ENCODE assay signal across 27 mouse cellular contexts in genomic region chr19:52904182-52904581, GRCm38 (mm10).
DNase-seq lines count a peak whose midpoint lies in the region; ATAC-seq and TF ChIP-seq lines count a peak whose summit lies in the region.
"Had no signal": no experiment of that assay in that cellular context is flagged by ENCODE, and none has a peak within 500 bp of the region (broad histone marks: within the 10 kb centered on the region; RNA-seq: fewer than 3 reads in every experiment).

No protein-coding gene starts in this region.

- H3K27me3 ChIP-seq in forebrain, postnatal 0 days (ENCODE audit: insufficient read depth, low read length) = no peaks in the 10 kb centered on the region; the same call in 1 of the 2 replicates
- H3K27me3 ChIP-seq in forebrain, embryonic 12.5 days = no peaks in the 10 kb centered on the region
- H3K27me3 ChIP-seq in limb, embryonic 11.5 days (ENCODE audit: control insufficient read depth, insufficient read depth, low read length) = no peaks in the 10 kb centered on the region
- H3K27me3 ChIP-seq in limb, embryonic 10.5 days (ENCODE audit: low read depth, poor library complexity, severe bottlenecking) = no peaks in the 10 kb centered on the region
- H3K27me3 ChIP-seq: embryonic facial prominence, embryonic 12.5 days; heart, embryonic 12.5 days; limb, embryonic 12.5 days; liver, embryonic 15.5 days; neural tube, embryonic 15.5 days; stomach, embryonic 15.5 days had no signal

- no peaks in the 10 kb centered on the region for H3K36me3 ChIP-seq in forebrain, postnatal 0 days (ENCODE audit: insufficient read depth)
- H3K36me3 ChIP-seq in forebrain, embryonic 12.5 days (replicated peaks) = no peaks in the 10 kb centered on the region
- H3K36me3 ChIP-seq in limb, embryonic 11.5 days (ENCODE audit: control insufficient read depth, insufficient read depth, low read length) = no peaks in the 10 kb centered on the region
- no peaks in the 10 kb centered on the region for H3K36me3 ChIP-seq in limb, embryonic 10.5 days
- H3K36me3 ChIP-seq in ES-E14 (ENCODE audit: control insufficient read depth, insufficient read depth, low read length, poor library complexity, severe bottlenecking) = no peaks in the 10 kb centered on the region
- H3K36me3 ChIP-seq: embryonic facial prominence, embryonic 12.5 days; heart, embryonic 12.5 days; limb, embryonic 12.5 days; liver, embryonic 15.5 days; neural tube, embryonic 15.5 days; stomach, embryonic 15.5 days had no signal

- no peak for DNase-seq in forebrain, postnatal 0 days
- DNase-seq in limb, embryonic 11.5 days (ENCODE audit: low spot score) = peak; percentile 19
- DNase-seq in limb, embryonic 10.5 days (ENCODE audit: low spot score) = no peak
- no peak for DNase-seq in ES-E14 (ENCODE audit: low read depth, low spot score)
- DNase-seq in brain, embryonic 14.5 days (ENCODE audit: low read depth) = no peak
- no peak for DNase-seq in heart, adult 9 months (ENCODE audit: low spot score in 2 of 2)
- DNase-seq in spleen, postnatal 36 days (ENCODE audit: low spot score in 2 of 2) = no peak
- DNase-seq: cerebellum, adult 9-11 months; gastrocnemius, postnatal 36 days; heart, postnatal 14 days; kidney, adult 11 months; lung, postnatal 14 days; midbrain, embryonic 14.5 days; spleen, adult 18-20 months; thymus, postnatal 14 days had no signal

- no peaks in the 10 kb centered on the region for H3K4me1 ChIP-seq in forebrain, postnatal 0 days (ENCODE audit: insufficient read depth)
- H3K4me1 ChIP-seq in forebrain, embryonic 12.5 days = no peaks in the 10 kb centered on the region
- H3K4me1 ChIP-seq in limb, embryonic 11.5 days (ENCODE audit: control insufficient read depth, insufficient read depth, low read length) = no peaks in the 10 kb centered on the region
- no peaks in the 10 kb centered on the region for H3K4me1 ChIP-seq in limb, embryonic 10.5 days
- no peaks in the 10 kb centered on the region for H3K4me1 ChIP-seq in ES-E14 (ENCODE audit: control insufficient read depth in 2 of 2, insufficient read depth in 2 of 2, low read length in 2 of 2, poor library complexity in 1 of 2)
- H3K4me1 ChIP-seq: embryonic facial prominence, embryonic 12.5 days; heart, embryonic 12.5 days; limb, embryonic 12.5 days; liver, embryonic 15.5 days; neural tube, embryonic 15.5 days; stomach, embryonic 15.5 days had no signal

- ATAC-seq in forebrain, postnatal 0 days = no peak
- ATAC-seq in forebrain, embryonic 12.5 days (ENCODE audit: low FRiP score) = no peak
- ATAC-seq in limb, embryonic 11.5 days (ENCODE audit: insufficient number of reproducible peaks, low FRiP score, low TSS enrichment, low read depth) = no peak
- ATAC-seq: CD4-positive, CD25-positive, alpha-beta regulatory T cell, adult 4 months; forebrain, embryonic 14.5 days had no signal

- H3K9me3 ChIP-seq in forebrain, postnatal 0 days (ENCODE audit: low read length) = no peaks in the 10 kb centered on the region
- H3K9me3 ChIP-seq in forebrain, embryonic 12.5 days = no peaks in the 10 kb centered on the region
- H3K9me3 ChIP-seq in limb, embryonic 11.5 days (ENCODE audit: control insufficient read depth, low read length) = no peaks in the 10 kb centered on the region
- H3K9me3 ChIP-seq in limb, embryonic 10.5 days (replicated peaks) = no peaks in the 10 kb centered on the region
- no peaks in the 10 kb centered on the region for H3K9me3 ChIP-seq in ES-E14 (ENCODE audit: control insufficient read depth, insufficient read depth, low read depth, low read length)
- H3K9me3 ChIP-seq: embryonic facial prominence, embryonic 12.5 days; limb, embryonic 12.5 days; liver, embryonic 15.5 days; neural tube, embryonic 15.5 days; stomach, embryonic 15.5 days had no signal

- no peak overlapping the region for H3K27ac ChIP-seq in forebrain, postnatal 0 days (ENCODE audit: low read depth, low read length)
- H3K27ac ChIP-seq in forebrain, embryonic 12.5 days = no peak overlapping the region
- no peak overlapping the region for H3K27ac ChIP-seq in limb, embryonic 11.5 days (replicated peaks; ENCODE audit: low read depth, low read length)
- no peak overlapping the region for H3K27ac ChIP-seq in limb, embryonic 10.5 days
- H3K27ac ChIP-seq in ES-E14 (ENCODE audit: insufficient read depth, low read depth, low read length, poor library complexity, severe bottlenecking) = no peak overlapping the region
- H3K27ac ChIP-seq: embryonic facial prominence, embryonic 12.5 days; hindbrain, embryonic 14.5 days; limb, embryonic 12.5 days; liver, embryonic 15.5 days; neural tube, embryonic 15.5 days; stomach, embryonic 15.5 days had no signal

- in situ Hi-C loops in ES-E14 (cut with MboI; ENCODE audit: low sequenced_read_pairs in 2 of 2, unreplicated experiment in 2 of 2) = no loop called here

- TF ChIP-seq CTCF in forebrain, postnatal 0 days (IDR thresholded peaks at IDR 0.05; ENCODE audit: low read depth) = peak; percentile 22; the same call in 1 of the 2 replicates
- TF ChIP-seq CTCF in brain, embryonic 14.5 days (IDR thresholded peaks at IDR 0.05; ENCODE audit: borderline replicate concordance, extremely low read depth, insufficient read depth, insufficient read length) = peak; percentile 6; the same call in 1 of the 2 replicates

- 33% methylated on average over 2 of the region's 2 CpGs for WGBS in forebrain, postnatal 0 days
- whole genome bisulfite sequencing in forebrain, embryonic 12.5 days = 37% methylated on average over 2 of the region's 2 CpGs
- 31% methylated on average over 2 of the region's 2 CpGs for WGBS in limb, embryonic 11.5 days
- 30% methylated on average over 2 of the region's 2 CpGs for WGBS in limb, embryonic 10.5 days

- no peak overlapping the region for H3K4me2 ChIP-seq in forebrain, postnatal 0 days (ENCODE audit: low read depth)
- no peak overlapping the region for H3K4me2 ChIP-seq in forebrain, embryonic 12.5 days
- no peak overlapping the region for H3K4me2 ChIP-seq in limb, embryonic 11.5 days (ENCODE audit: low read depth, severe bottlenecking)
- H3K4me2 ChIP-seq: embryonic facial prominence, embryonic 12.5 days; heart, embryonic 12.5 days; hindbrain, embryonic 14.5 days; limb, embryonic 12.5 days; liver, embryonic 15.5 days; neural tube, embryonic 15.5 days; stomach, embryonic 15.5 days had no signal

- no peak overlapping the region for H3K9ac ChIP-seq in forebrain, postnatal 0 days
- no peak overlapping the region for H3K9ac ChIP-seq in forebrain, embryonic 12.5 days
- H3K9ac ChIP-seq in limb, embryonic 11.5 days (ENCODE audit: low read length) = no peak overlapping the region
- no peak overlapping the region for H3K9ac ChIP-seq in ES-E14 (ENCODE audit: insufficient read depth, low read depth, low read length, poor library complexity, severe bottlenecking)
- H3K9ac ChIP-seq: embryonic facial prominence, embryonic 12.5 days; heart, embryonic 12.5 days; hindbrain, embryonic 14.5 days; limb, embryonic 12.5 days; liver, embryonic 15.5 days; neural tube, embryonic 15.5 days; stomach, embryonic 15.5 days had no signal

- TF ChIP-seq POLR2A in brain, embryonic 14.5 days (IDR thresholded peaks at IDR 0.05; ENCODE audit: borderline replicate concordance, extremely low read depth, insufficient read depth, insufficient read length, poor library complexity, severe bottlenecking) = no peak

- no peak overlapping the region for H3K4me3 ChIP-seq in forebrain, postnatal 0 days (ENCODE audit: low read depth, low read length)
- no peak overlapping the region for H3K4me3 ChIP-seq in forebrain, embryonic 12.5 days (replicated peaks)
- no peak overlapping the region for H3K4me3 ChIP-seq in limb, embryonic 11.5 days (ENCODE audit: low read depth, low read length)
- H3K4me3 ChIP-seq in limb, embryonic 10.5 days = no peak overlapping the region
- H3K4me3 ChIP-seq in ES-E14 (ENCODE audit: insufficient read depth in 1 of 2, low read depth in 1 of 2, low read length in 2 of 2, poor library complexity in 1 of 2, severe bottlenecking in 1 of 2) = no peak overlapping the region
- H3K4me3 ChIP-seq: embryonic facial prominence, embryonic 12.5 days; erythroblast, embryonic 14.5 days; heart, embryonic 12.5 days; limb, embryonic 12.5 days; liver, embryonic 15.5 days; myocyte; neural tube, embryonic 15.5 days; stomach, embryonic 15.5 days had no signal

TF ChIP-seq in ES-E14, 5 proteins besides CTCF, POLR2A, EP300 and RAD21:
- no peak for TF ChIP-seq CHD2 (IDR thresholded peaks at IDR 0.05; ENCODE audit: low read depth, low read length)
- TF ChIP-seq ZC3H11A (IDR thresholded peaks at IDR 0.05; ENCODE audit: borderline replicate concordance, low read depth, low read length) = peak; percentile 43; the same call in 1 of the 2 replicates
